ENCODE assay signal across 16 mouse cellular contexts in the genomic region with DNA sequence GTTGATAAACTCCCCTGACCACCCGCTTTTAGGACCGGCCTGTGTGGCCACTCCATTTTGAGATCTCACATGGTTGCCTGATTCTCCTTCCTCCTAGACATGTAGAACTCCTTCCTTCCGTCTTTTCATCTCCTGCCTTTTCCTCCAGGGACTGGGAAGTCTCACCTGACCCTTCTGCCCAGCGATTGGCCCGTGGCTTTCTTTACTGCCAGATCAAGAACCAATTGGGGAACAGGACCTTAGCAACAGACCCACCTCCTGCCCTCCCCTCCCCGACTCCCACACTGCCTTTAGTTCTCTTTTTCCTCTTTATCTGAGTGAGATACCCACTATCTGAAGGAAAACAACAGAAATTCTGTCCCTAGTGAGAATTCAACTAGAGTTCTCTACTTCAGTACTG.
DNase-seq lines count a peak whose midpoint lies in the region; ATAC-seq lines count a peak whose summit lies in the region.
"Had no signal": no experiment of that assay in that cellular context is flagged by ENCODE, and none has a peak within 500 bp of the region (broad histone marks: within the 10 kb centered on the region; RNA-seq: fewer than 3 reads in every experiment).

No protein-coding gene starts in this region.

- DNase-seq in liver, embryonic 11.5 days (ENCODE audit: low spot score): no peak
- peak; percentile 15 for DNase-seq in lung, postnatal 10 days
- peak; percentile 25 for DNase-seq in yolk sac, embryonic 10.5 days (ENCODE audit: low spot score)
- no peak for DNase-seq in right cerebral cortex, postnatal 4 days
- DNase-seq in cerebellum, postnatal 14 days: no peak
- DNase-seq: cerebellum, adult 9-11 months; gastrocnemius, adult 2 months; thymus, adult 18-20 months had no signal

- H3K27me3 ChIP-seq in liver, embryonic 11.5 days (replicated peaks; ENCODE audit: control insufficient read depth, insufficient read depth, low read length): no peaks in the 10 kb centered on the region
- no peaks in the 10 kb centered on the region for H3K27me3 ChIP-seq in liver, embryonic 12.5 days (replicated peaks)
- H3K27me3 ChIP-seq in intestine, embryonic 16.5 days (replicated peaks; ENCODE audit: control insufficient read depth, insufficient read depth, low read length): no peaks in the 10 kb centered on the region
- H3K27me3 ChIP-seq: forebrain, embryonic 15.5 days; neural tube, embryonic 12.5 days had no signal

- H3K9ac ChIP-seq in liver, embryonic 11.5 days (ENCODE audit: low read depth, low read length): no peak overlapping the region
- no peak overlapping the region for H3K9ac ChIP-seq in liver, embryonic 12.5 days
- no peak overlapping the region for H3K9ac ChIP-seq in intestine, embryonic 16.5 days (ENCODE audit: low read depth, low read length)
- H3K9ac ChIP-seq: forebrain, embryonic 15.5 days; liver, embryonic 14.5 days; neural tube, embryonic 12.5 days had no signal

- no peak for ATAC-seq in liver, embryonic 11.5 days (replicated peaks; ENCODE audit: low FRiP score)
- no peak for ATAC-seq in liver, embryonic 12.5 days
- ATAC-seq in intestine, embryonic 16.5 days: peak; percentile 85
- ATAC-seq: forebrain, embryonic 15.5 days had no signal

- peak overlapping the region; percentile 29; the same call in 1 of the 2 replicates for H3K4me2 ChIP-seq in liver, embryonic 11.5 days
- H3K4me2 ChIP-seq in liver, embryonic 12.5 days: no peak overlapping the region
- no peak overlapping the region for H3K4me2 ChIP-seq in intestine, embryonic 16.5 days (ENCODE audit: low read depth, low read length)
- H3K4me2 ChIP-seq: forebrain, embryonic 15.5 days; neural tube, embryonic 12.5 days had no signal

- no peak overlapping the region for H3K4me3 ChIP-seq in liver, embryonic 11.5 days (ENCODE audit: low read depth, low read length)
- no peak overlapping the region for H3K4me3 ChIP-seq in liver, embryonic 12.5 days
- H3K4me3 ChIP-seq in intestine, embryonic 16.5 days (ENCODE audit: low read length): peak overlapping the region; percentile 1; the same call in 1 of the 2 replicates
- H3K4me3 ChIP-seq: embryonic facial prominence, embryonic 10.5 days; erythroblast, embryonic 14.5 days; forebrain, embryonic 15.5 days; gastrocnemius, adult 2 months; limb, embryonic 10.5 days; neural tube, embryonic 12.5 days had no signal

- H3K4me1 ChIP-seq in liver, embryonic 11.5 days (replicated peaks; ENCODE audit: control insufficient read depth, insufficient read depth, low read length): no peaks in the 10 kb centered on the region
- H3K4me1 ChIP-seq in liver, embryonic 12.5 days: no peaks in the 10 kb centered on the region
- no peaks in the 10 kb centered on the region for H3K4me1 ChIP-seq in intestine, embryonic 16.5 days (ENCODE audit: control insufficient read depth, insufficient read depth, low read length)
- H3K4me1 ChIP-seq: embryonic facial prominence, embryonic 10.5 days had no signal

- H3K36me3 ChIP-seq in liver, embryonic 11.5 days (ENCODE audit: control insufficient read depth, insufficient read depth, low read length): no peaks in the 10 kb centered on the region
- no peaks in the 10 kb centered on the region for H3K36me3 ChIP-seq in liver, embryonic 12.5 days
- H3K36me3 ChIP-seq in intestine, embryonic 16.5 days (ENCODE audit: control insufficient read depth, insufficient read depth, low read length): no peaks in the 10 kb centered on the region
- H3K36me3 ChIP-seq: embryonic facial prominence, embryonic 10.5 days; forebrain, embryonic 15.5 days; limb, embryonic 10.5 days; neural tube, embryonic 12.5 days had no signal

- no peak overlapping the region for H3K27ac ChIP-seq in liver, embryonic 11.5 days (ENCODE audit: low read depth, low read length)
- no peak overlapping the region for H3K27ac ChIP-seq in liver, embryonic 12.5 days
- H3K27ac ChIP-seq in intestine, embryonic 16.5 days (ENCODE audit: low read length): no peak overlapping the region
- H3K27ac ChIP-seq: embryonic facial prominence, embryonic 10.5 days; forebrain, embryonic 15.5 days; gastrocnemius, adult 2 months; limb, embryonic 10.5 days; liver, embryonic 14.5 days; neural tube, embryonic 12.5 days had no signal

- no peaks in the 10 kb centered on the region for H3K9me3 ChIP-seq in liver, embryonic 11.5 days (ENCODE audit: control insufficient read depth, low read length)
- no peaks in the 10 kb centered on the region for H3K9me3 ChIP-seq in liver, embryonic 12.5 days (replicated peaks)
- no peaks in the 10 kb centered on the region for H3K9me3 ChIP-seq in intestine, embryonic 16.5 days (ENCODE audit: control insufficient read depth, low read length)
- H3K9me3 ChIP-seq: embryonic facial prominence, embryonic 10.5 days; forebrain, embryonic 15.5 days; limb, embryonic 10.5 days; neural tube, embryonic 12.5 days had no signal

- 51% methylated on average over 6 of the region's 6 CpGs for WGBS in liver, embryonic 11.5 days
- WGBS in liver, embryonic 12.5 days (ENCODE audit: insufficient replicate concordance): 43% methylated on average over 6 of the region's 6 CpGs
- 61% methylated on average over 6 of the region's 6 CpGs for WGBS in intestine, embryonic 16.5 days

Comparison
In these comparisons a context has a peak if more than half of its experiments do, and no peak if none do; other contexts are left out.
1. DNase-seq: peak in lung, postnatal 10 days (single experiment) and yolk sac, embryonic 10.5 days (single experiment); none in liver, embryonic 11.5 days (single experiment), right cerebral cortex, postnatal 4 days (single experiment) and cerebellum, postnatal 14 days (0 of 2).